Mouse (Mus musculus): ENCODE data around the gene 4921530L21Rik. TPM values are rescaled to one million over a fixed set of nuclear protein-coding genes. Genes with fewer than 3 reads are reported as not detected.

4921530L21Rik gene
- polyA plus RNA-seq (2015; fragmentation: Nextera tagmentation; extraction: Ambion mirVana): not detected in 2 replicates

DNA sequence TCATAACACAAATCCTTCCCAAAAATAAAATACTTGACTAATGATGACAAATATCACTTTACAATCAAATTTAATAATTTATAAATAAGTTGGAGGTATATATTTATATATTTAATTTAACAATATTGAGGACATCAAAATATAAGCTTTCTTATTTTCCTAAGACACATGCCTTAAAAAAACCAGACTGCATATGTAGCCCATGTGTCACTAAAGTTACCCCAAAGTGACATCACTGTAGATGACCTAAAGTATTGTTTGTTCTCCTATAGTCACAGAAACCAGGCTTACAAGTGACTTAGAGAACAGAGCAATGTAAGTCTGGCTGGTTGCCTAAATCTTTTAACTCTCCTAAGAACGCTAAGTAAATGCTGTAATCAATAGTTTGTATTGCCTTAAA is at the start of gene 4921530L21Rik:
Gene 4921530L21Rik (plus strand): TSS at position 301 of the 400 bp plus-strand sequence.
- H3K9me3 ChIP-seq (ENCODE audit: low read length): no peaks in the 10 kb centered on the region
- no peaks in the 10 kb centered on the region for H3K4me1 ChIP-seq (ENCODE audit: insufficient read depth, low read length)
- no peak within 1 kb of the TSS for H3K4me2 ChIP-seq (replicated peaks; ENCODE audit: low read depth, low read length)
- no peak for ATAC-seq (ENCODE audit: low FRiP score, low TSS enrichment)
- H3K9ac ChIP-seq (replicated peaks; ENCODE audit: low read length): no peak within 1 kb of the TSS
- no peak within 1 kb of the TSS for H3K27ac ChIP-seq (ENCODE audit: low read length)
- no peak within 1 kb of the TSS for H3K4me3 ChIP-seq (ENCODE audit: low read length)
- H3K27me3 ChIP-seq (ENCODE audit: insufficient read depth, low read length): no peaks in the 10 kb centered on the region
- 90% methylated on average over 1 of the region's 1 CpGs for WGBS
- no peaks in the 10 kb centered on the region for H3K36me3 ChIP-seq (ENCODE audit: insufficient read depth, low read length)

GRCm38 (mm10) chr14:95833866-95834265 is 47.2 kb upstream of the 4921530L21Rik start:
- Histone ChIP-seq H3K4me3 (ENCODE audit: low read length) (no peak overlapping the region), H3K9ac (replicated peaks; ENCODE audit: low read length) (no peak overlapping the region), H3K27me3 (ENCODE audit: insufficient read depth, low read length) (no peaks in the 10 kb centered on the region), H3K9me3 (ENCODE audit: low read length) (no peaks in the 10 kb centered on the region), H3K27ac (ENCODE audit: low read length) (no peak overlapping the region), H3K4me1 (ENCODE audit: insufficient read depth, low read length) (no peaks in the 10 kb centered on the region), H3K36me3 (ENCODE audit: insufficient read depth, low read length) (no peaks in the 10 kb centered on the region), H3K4me2 (replicated peaks; ENCODE audit: low read depth, low read length) (no peak overlapping the region)
- 59% methylated on average over 3 of the region's 3 CpGs for WGBS
- ATAC-seq (ENCODE audit: low FRiP score, low TSS enrichment): no peak

- Histone ChIP-seq H3K9me3 (ENCODE audit: low read length) (no peaks in the 10 kb centered on the region), H3K27ac (ENCODE audit: low read length) (no peak overlapping the region), H3K9ac (replicated peaks; ENCODE audit: low read length) (no peak overlapping the region), H3K4me1 (ENCODE audit: insufficient read depth, low read length) (no peaks in the 10 kb centered on the region), H3K4me3 (ENCODE audit: low read length) (no peak overlapping the region), H3K27me3 (ENCODE audit: insufficient read depth, low read length) (no peaks in the 10 kb centered on the region), H3K4me2 (replicated peaks; ENCODE audit: low read depth, low read length) (no peak overlapping the region), H3K36me3 (ENCODE audit: insufficient read depth, low read length) (no peaks in the 10 kb centered on the region)
- WGBS: 70% methylated on average over 3 of the region's 3 CpGs
- no peak for ATAC-seq (ENCODE audit: low FRiP score, low TSS enrichment)
Measured at GRCm38 (mm10) chr14:95862981-95863380, 18.1 kb upstream of the 4921530L21Rik start.

- Histone ChIP-seq H3K4me1 (ENCODE audit: insufficient read depth, low read length) (no peaks in the 10 kb centered on the region), H3K4me2 (replicated peaks; ENCODE audit: low read depth, low read length) (no peak overlapping the region), H3K36me3 (ENCODE audit: insufficient read depth, low read length) (no peaks in the 10 kb centered on the region), H3K27me3 (ENCODE audit: insufficient read depth, low read length) (no peaks in the 10 kb centered on the region), H3K9me3 (ENCODE audit: low read length) (no peaks in the 10 kb centered on the region), H3K9ac (replicated peaks; ENCODE audit: low read length) (no peak overlapping the region), H3K27ac (ENCODE audit: low read length) (no peak overlapping the region), H3K4me3 (ENCODE audit: low read length) (no peak overlapping the region)
- WGBS: 69% methylated on average over 7 of the region's 7 CpGs
- no peak for ATAC-seq (ENCODE audit: low FRiP score, low TSS enrichment)
Measured at GRCm38 (mm10) chr14:95865676-95866416, 15.2 kb upstream of the 4921530L21Rik start.

GRCm38 (mm10) chr14:95872020-95872419 is 9.0 kb upstream of the 4921530L21Rik start:
- Histone ChIP-seq H3K4me3 (ENCODE audit: low read length) (no peak overlapping the region), H3K9me3 (ENCODE audit: low read length) (no peaks in the 10 kb centered on the region), H3K4me2 (replicated peaks; ENCODE audit: low read depth, low read length) (no peak overlapping the region), H3K4me1 (ENCODE audit: insufficient read depth, low read length) (no peaks in the 10 kb centered on the region), H3K27ac (ENCODE audit: low read length) (no peak overlapping the region), H3K36me3 (ENCODE audit: insufficient read depth, low read length) (no peaks in the 10 kb centered on the region), H3K9ac (replicated peaks; ENCODE audit: low read length) (no peak overlapping the region), H3K27me3 (ENCODE audit: insufficient read depth, low read length) (no peaks in the 10 kb centered on the region)
- ATAC-seq (ENCODE audit: low FRiP score, low TSS enrichment): no peak
- 62% methylated on average over 5 of the region's 5 CpGs for WGBS

- Histone ChIP-seq H3K4me3 (ENCODE audit: low read length) (no peak overlapping the region), H3K27ac (ENCODE audit: low read length) (no peak overlapping the region), H3K27me3 (ENCODE audit: insufficient read depth, low read length) (no peaks in the 10 kb centered on the region), H3K9ac (replicated peaks; ENCODE audit: low read length) (no peak overlapping the region), H3K4me1 (ENCODE audit: insufficient read depth, low read length) (no peaks in the 10 kb centered on the region), H3K36me3 (ENCODE audit: insufficient read depth, low read length) (no peaks in the 10 kb centered on the region), H3K9me3 (ENCODE audit: low read length) (no peaks in the 10 kb centered on the region), H3K4me2 (replicated peaks; ENCODE audit: low read depth, low read length) (no peak overlapping the region)
- WGBS: 69% methylated on average over 3 of the region's 3 CpGs
- ATAC-seq (ENCODE audit: low FRiP score, low TSS enrichment): no peak
Measured at GRCm38 (mm10) chr14:95876785-95877510, 4.1 kb upstream of the 4921530L21Rik start.

GRCm38 (mm10) chr14:95877548-95877947 is 3.5 kb upstream of the 4921530L21Rik start:
- H3K9ac ChIP-seq (replicated peaks; ENCODE audit: low read length): no peak overlapping the region

GRCm38 (mm10) chr14:95899458-95899857 is 18.4 kb downstream of the 4921530L21Rik start:
- no peaks in the 10 kb centered on the region for H3K4me1 ChIP-seq (ENCODE audit: insufficient read depth, low read length)
- H3K27me3 ChIP-seq (ENCODE audit: insufficient read depth, low read length): no peaks in the 10 kb centered on the region
- H3K4me2 ChIP-seq (replicated peaks; ENCODE audit: low read depth, low read length): no peak overlapping the region
- no peak overlapping the region for H3K27ac ChIP-seq (ENCODE audit: low read length)
- H3K4me3 ChIP-seq (ENCODE audit: low read length): no peak overlapping the region
- no peaks in the 10 kb centered on the region for H3K36me3 ChIP-seq (ENCODE audit: insufficient read depth, low read length)
- 75% methylated on average over 6 of the region's 6 CpGs for WGBS
- no peaks in the 10 kb centered on the region for H3K9me3 ChIP-seq (ENCODE audit: low read length)
- ATAC-seq (ENCODE audit: low FRiP score, low TSS enrichment): no peak
- H3K9ac ChIP-seq (replicated peaks; ENCODE audit: low read length): no peak overlapping the region

More at GRCm38 (mm10) chr14:95877548-95877947, 3.5 kb upstream of the 4921530L21Rik start:
- WGBS: 90% methylated on average over 1 of the region's 1 CpGs
- Histone ChIP-seq H3K36me3 (ENCODE audit: insufficient read depth, low read length) (no peaks in the 10 kb centered on the region), H3K4me1 (ENCODE audit: insufficient read depth, low read length) (no peaks in the 10 kb centered on the region), H3K27me3 (ENCODE audit: insufficient read depth, low read length) (no peaks in the 10 kb centered on the region), H3K27ac (ENCODE audit: low read length) (no peak overlapping the region), H3K4me2 (replicated peaks; ENCODE audit: low read depth, low read length) (no peak overlapping the region), H3K9me3 (ENCODE audit: low read length) (no peaks in the 10 kb centered on the region), H3K4me3 (ENCODE audit: low read length) (no peak overlapping the region)
- ATAC-seq (ENCODE audit: low FRiP score, low TSS enrichment): no peak

DNA sequence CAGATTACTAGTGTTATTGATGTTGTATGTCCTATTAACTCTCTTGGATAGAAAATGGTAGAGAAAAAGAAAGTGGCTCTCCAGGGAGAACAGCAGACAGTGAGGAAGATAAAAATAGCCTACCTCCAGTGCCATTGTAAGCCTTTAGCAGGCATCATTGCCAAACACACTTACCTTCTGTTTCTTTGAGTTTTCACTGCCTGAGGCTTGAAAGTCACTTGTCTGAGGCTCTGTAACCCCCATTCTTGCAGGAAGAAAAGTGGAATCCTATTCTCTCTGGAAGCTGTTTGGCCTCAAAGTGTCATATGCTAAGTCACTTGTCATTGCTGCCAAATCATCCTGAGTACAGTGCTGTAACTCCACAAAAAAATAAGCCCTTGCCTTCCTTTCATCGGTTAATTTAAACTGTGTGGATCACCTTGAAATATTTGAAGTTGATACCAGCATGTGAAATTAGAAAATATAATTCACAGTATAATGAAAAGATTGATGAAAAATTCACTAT is 23.6 kb downstream of the 4921530L21Rik start:
- no peaks in the 10 kb centered on the region for H3K4me1 ChIP-seq (ENCODE audit: insufficient read depth, low read length)

GRCm38 (mm10) chr14:95913293-95913692 is 32.2 kb downstream of the 4921530L21Rik start:
- 96% methylated on average over 2 of the region's 2 CpGs for WGBS
- ATAC-seq (ENCODE audit: low FRiP score, low TSS enrichment): no peak
- no peaks in the 10 kb centered on the region for H3K36me3 ChIP-seq (ENCODE audit: insufficient read depth, low read length)
- no peaks in the 10 kb centered on the region for H3K27me3 ChIP-seq (ENCODE audit: insufficient read depth, low read length)
- no peak overlapping the region for H3K27ac ChIP-seq (ENCODE audit: low read length)
- no peak overlapping the region for H3K4me2 ChIP-seq (replicated peaks; ENCODE audit: low read depth, low read length)
- H3K9me3 ChIP-seq (ENCODE audit: low read length): no peaks in the 10 kb centered on the region
- H3K4me1 ChIP-seq (ENCODE audit: insufficient read depth, low read length): no peaks in the 10 kb centered on the region
- no peak overlapping the region for H3K4me3 ChIP-seq (ENCODE audit: low read length)
- H3K9ac ChIP-seq (replicated peaks; ENCODE audit: low read length): no peak overlapping the region

More for the DNA sequence above, 23.6 kb downstream of the 4921530L21Rik start:
- 97% methylated on average over 1 of the region's 1 CpGs for WGBS
- Histone ChIP-seq H3K27me3 (ENCODE audit: insufficient read depth, low read length) (no peaks in the 10 kb centered on the region), H3K4me2 (replicated peaks; ENCODE audit: low read depth, low read length) (no peak overlapping the region), H3K9me3 (ENCODE audit: low read length) (no peaks in the 10 kb centered on the region), H3K9ac (replicated peaks; ENCODE audit: low read length) (no peak overlapping the region), H3K27ac (ENCODE audit: low read length) (no peak overlapping the region), H3K4me3 (ENCODE audit: low read length) (no peak overlapping the region), H3K36me3 (ENCODE audit: insufficient read depth, low read length) (no peaks in the 10 kb centered on the region)
- ATAC-seq (ENCODE audit: low FRiP score, low TSS enrichment): no peak

Data from kidney, embryonic 16.5 days (tissue).